Mouse (Mus musculus) olfactory bulb, adult 2 months (tissue): ENCODE data around the gene Pla2g4e.

ENCODE experiments used
- CTCF ChIP-seq: fragments of 200-500 bp; IDR thresholded peaks from 2 replicates; pipeline ENCODE4 v1.5.1; 2012; ENCODE audit warnings: low read depth, mild to moderate bottlenecking, low read length, moderate library complexity; ENCODE audit not compliant: insufficient read depth
- POLR2A ChIP-seq: fragments of 200-500 bp; IDR thresholded peaks from 2 replicates; pipeline ENCODE4 v1.6.1; 2012; ENCODE audit warnings: mild to moderate bottlenecking, low read depth, low read length, moderate library complexity; ENCODE audit not compliant: insufficient read depth

DNA sequence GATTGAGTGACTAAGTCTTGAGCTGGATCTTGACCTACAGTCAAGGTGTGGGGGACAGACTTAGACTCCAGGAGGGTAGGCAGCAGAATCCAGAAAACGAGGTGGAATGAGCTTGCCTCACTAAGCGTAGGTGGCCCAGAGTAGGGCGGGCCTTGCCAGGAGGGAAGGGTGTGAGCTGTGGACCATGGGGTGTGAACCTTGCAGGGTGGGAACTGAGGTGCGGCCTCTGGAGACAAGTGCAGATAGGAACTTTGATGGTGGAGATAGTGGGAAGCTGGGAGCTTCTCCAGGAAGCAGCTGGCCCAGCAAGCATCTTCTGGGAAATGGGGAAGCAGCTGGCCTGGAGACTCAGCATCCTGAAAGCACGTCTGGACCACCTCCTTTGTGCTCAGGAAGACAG lies 7.4 kb downstream of the Pla2g4e start:
- TF ChIP-seq POLR2A (no peak), CTCF (no peak)
